Mouse (Mus musculus): ENCODE results near the gene 1700006A11Rik. TPM values are rescaled to one million over a fixed set of nuclear protein-coding genes. Genes with fewer than 3 reads are reported as not detected.

The 1700006A11Rik gene
- polyA plus RNA-seq, 1 experiment from 2014 or later: not detected

Other genes starting within 250 kb of the 1700006A11Rik start
- gene Tram1l1, start 105.2 kb downstream of the 1700006A11Rik start, polyA plus RNA-seq (2015; fragmentation: Nextera tagmentation; extraction: Ambion mirVana): 2.4 and 2.5 TPM in 2 replicates
- not detected in 2 replicates for gene 1700003H04Rik, start 155.1 kb upstream of the 1700006A11Rik start, polyA plus RNA-seq (2015; fragmentation: Nextera tagmentation; extraction: Ambion mirVana)